Mouse (Mus musculus): ENCODE data around the gene Cx3cr1. TPM values are rescaled to one million over a fixed set of nuclear protein-coding genes. Genes with fewer than 3 reads are reported as not detected.

Gene Cx3cr1
- polyA plus RNA-seq, 1 experiment from 2014 or later: 9.3 TPM

DNA sequence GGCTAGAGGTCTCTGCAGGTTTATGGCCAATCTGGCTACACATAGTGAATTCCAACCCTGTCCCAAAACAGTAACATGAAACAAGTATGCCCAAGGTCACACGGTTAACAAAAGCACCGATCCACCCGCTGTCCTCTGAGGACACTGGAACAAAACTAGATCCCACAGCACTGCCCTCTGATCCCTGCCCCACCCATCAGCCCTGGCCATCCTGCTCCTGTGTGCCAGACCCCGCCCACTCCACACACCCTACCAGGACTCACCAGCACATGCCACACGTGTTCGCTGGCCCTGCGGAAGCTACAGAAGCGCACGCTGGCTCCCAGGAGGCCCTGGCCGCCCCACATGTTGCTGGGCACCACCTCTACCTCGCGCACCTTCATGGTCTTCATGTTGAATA is 137.3 kb downstream of the Cx3cr1 start:
- Histone ChIP-seq H3K36me3 (peaks cover 63% of the 10 kb centered on the region), H3K27me3 (replicated peaks) (no peaks in the 10 kb centered on the region), H3K4me1 (peaks cover 9% of the 10 kb centered on the region), H3K27ac (replicated peaks) (no peak overlapping the region), H3K9ac (no peak overlapping the region), H3K4me3 (no peak overlapping the region), H3K4me2 (no peak overlapping the region), H3K9me3 (no peaks in the 10 kb centered on the region)
- no peak for ATAC-seq (ENCODE audit: extremely low read depth, insufficient number of reproducible peaks, low FRiP score, low TSS enrichment)
- 86% methylated on average over 12 of the region's 12 CpGs for WGBS

DNA sequence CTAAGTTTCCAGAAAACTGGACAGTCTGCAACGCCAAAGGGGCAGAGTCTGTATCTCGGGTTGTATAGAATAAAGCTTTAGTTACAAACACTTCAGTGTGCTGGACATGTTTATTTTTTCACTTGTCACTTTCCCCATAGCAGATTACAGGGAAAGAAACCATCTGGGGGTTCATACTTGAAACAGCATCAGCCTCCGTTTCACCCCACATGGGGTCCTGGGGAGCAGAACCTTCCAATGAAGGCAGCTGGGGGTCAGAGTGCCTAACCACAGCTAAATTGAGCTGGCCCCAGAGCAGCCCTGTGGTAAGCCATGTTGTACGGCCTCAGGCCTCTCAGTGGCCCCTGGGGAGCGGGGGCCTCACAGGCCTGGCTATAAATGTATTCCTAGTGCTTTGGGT is 143.2 kb downstream of the Cx3cr1 start:
- H3K9ac ChIP-seq: no peak overlapping the region
- no peak overlapping the region for H3K27ac ChIP-seq (replicated peaks)
- ATAC-seq (ENCODE audit: extremely low read depth, insufficient number of reproducible peaks, low FRiP score, low TSS enrichment): no peak
- no peaks in the 10 kb centered on the region for H3K27me3 ChIP-seq (replicated peaks)
- H3K36me3 ChIP-seq: peaks cover 97% of the 10 kb centered on the region
- H3K4me2 ChIP-seq: no peak overlapping the region
- WGBS: 72% methylated on average over 5 of the region's 5 CpGs
- no peak overlapping the region for H3K4me3 ChIP-seq
- H3K9me3 ChIP-seq: no peaks in the 10 kb centered on the region
- no peaks in the 10 kb centered on the region for H3K4me1 ChIP-seq

GRCm38 (mm10) chr9:119925729-119926128 is 143.9 kb downstream of the Cx3cr1 start:
- Histone ChIP-seq H3K9me3 (no peaks in the 10 kb centered on the region), H3K4me3 (no peak overlapping the region), H3K4me2 (no peak overlapping the region), H3K27me3 (replicated peaks) (no peaks in the 10 kb centered on the region), H3K9ac (no peak overlapping the region), H3K4me1 (no peaks in the 10 kb centered on the region), H3K27ac (replicated peaks) (no peak overlapping the region), H3K36me3 (peaks cover 97% of the 10 kb centered on the region)
- 73% methylated on average over 8 of the region's 8 CpGs for WGBS
- no peak for ATAC-seq (ENCODE audit: extremely low read depth, insufficient number of reproducible peaks, low FRiP score, low TSS enrichment)

DNA sequence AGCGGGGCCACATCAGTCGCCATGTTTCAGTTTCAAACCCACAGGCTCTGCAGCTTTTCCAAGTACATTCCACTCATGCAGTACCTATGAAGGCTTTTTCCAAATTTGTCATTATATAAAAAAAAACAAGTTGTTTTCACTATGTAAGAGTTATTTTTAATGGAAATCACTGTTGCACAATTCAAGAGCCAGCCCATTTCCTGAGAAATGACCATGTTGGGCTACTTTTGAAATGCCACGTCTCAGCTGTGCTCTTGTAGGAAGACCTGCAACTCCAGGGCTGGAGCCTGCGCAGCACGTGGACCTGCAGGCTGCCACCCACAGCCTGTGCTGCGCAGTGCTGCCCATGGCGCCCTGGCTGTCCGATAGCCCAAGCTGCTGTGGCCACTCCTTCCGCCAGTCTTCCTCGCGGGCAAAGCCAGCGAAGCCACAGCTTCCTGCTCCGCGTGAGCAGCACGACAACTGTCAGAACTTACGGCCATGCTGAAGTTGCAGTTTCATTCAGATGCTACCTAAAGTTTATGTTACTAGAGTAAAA is 144.5 kb downstream of the Cx3cr1 start:
- H3K4me2 ChIP-seq: no peak overlapping the region
- no peak for ATAC-seq (ENCODE audit: extremely low read depth, insufficient number of reproducible peaks, low FRiP score, low TSS enrichment)
- WGBS: 91% methylated on average over 16 of the region's 16 CpGs
- H3K9me3 ChIP-seq: no peaks in the 10 kb centered on the region
- no peak overlapping the region for H3K27ac ChIP-seq (replicated peaks)
- H3K4me3 ChIP-seq: no peak overlapping the region
- no peaks in the 10 kb centered on the region for H3K4me1 ChIP-seq
- peaks cover 97% of the 10 kb centered on the region for H3K36me3 ChIP-seq
- no peak overlapping the region for H3K9ac ChIP-seq
- H3K27me3 ChIP-seq (replicated peaks): no peaks in the 10 kb centered on the region

DNA sequence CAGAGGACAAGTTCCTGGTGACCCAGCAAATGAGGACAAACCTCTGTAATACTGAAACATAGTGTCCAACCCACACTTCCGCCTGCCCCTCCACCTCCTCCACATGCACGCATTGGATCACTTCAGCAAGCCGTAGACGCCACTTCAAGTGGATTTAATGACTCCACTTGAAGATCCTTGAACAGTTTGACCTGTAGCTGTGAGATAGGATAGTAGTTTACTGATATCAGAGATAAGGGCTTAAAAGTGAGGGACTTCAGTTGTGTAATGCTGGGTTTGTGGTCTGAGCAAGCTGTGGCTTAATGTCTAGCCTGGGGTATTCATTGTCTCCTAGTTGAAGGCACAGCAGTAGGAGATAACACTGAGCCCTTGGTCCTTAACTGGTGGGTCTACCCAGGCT is 146.2 kb downstream of the Cx3cr1 start:
- Histone ChIP-seq H3K36me3 (peaks cover 97% of the 10 kb centered on the region), H3K9ac (no peak overlapping the region), H3K4me2 (no peak overlapping the region), H3K4me1 (no peaks in the 10 kb centered on the region), H3K9me3 (no peaks in the 10 kb centered on the region), H3K27ac (replicated peaks) (no peak overlapping the region), H3K27me3 (replicated peaks) (no peaks in the 10 kb centered on the region), H3K4me3 (no peak overlapping the region)
- no peak for ATAC-seq (ENCODE audit: extremely low read depth, insufficient number of reproducible peaks, low FRiP score, low TSS enrichment)
- 56% methylated on average over 4 of the region's 4 CpGs for WGBS

DNA sequence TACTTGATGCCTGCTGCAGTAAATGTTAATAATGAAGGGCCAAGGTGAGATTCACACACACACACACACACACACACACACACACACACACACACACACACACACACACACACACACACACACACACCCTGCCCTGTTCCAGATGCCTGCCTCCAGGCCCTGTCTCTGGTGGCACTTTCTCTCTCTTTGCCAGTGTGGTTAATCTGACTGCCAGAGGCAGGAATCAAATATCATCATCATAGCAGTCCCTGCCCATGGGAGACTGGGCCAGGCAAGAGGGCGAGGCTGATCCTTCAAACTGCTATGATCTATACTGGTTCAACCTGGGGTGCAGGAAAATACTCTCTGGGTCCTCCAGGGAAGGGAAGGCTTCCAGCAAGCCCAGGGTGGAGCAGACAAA is 149.8 kb downstream of the Cx3cr1 start:
- Histone ChIP-seq H3K9ac (no peak overlapping the region), H3K27ac (replicated peaks) (no peak overlapping the region), H3K9me3 (no peaks in the 10 kb centered on the region), H3K27me3 (replicated peaks) (no peaks in the 10 kb centered on the region), H3K4me1 (no peaks in the 10 kb centered on the region), H3K4me3 (no peak overlapping the region), H3K36me3 (peaks cover 96% of the 10 kb centered on the region), H3K4me2 (no peak overlapping the region)
- 94% methylated on average over 1 of the region's 1 CpGs for WGBS
- no peak for ATAC-seq (ENCODE audit: extremely low read depth, insufficient number of reproducible peaks, low FRiP score, low TSS enrichment)

GRCm38 (mm10) chr9:119913087-119913838 is 156.4 kb downstream of the Cx3cr1 start:
- Histone ChIP-seq H3K9ac (no peak overlapping the region), H3K4me1 (no peaks in the 10 kb centered on the region), H3K4me3 (no peak overlapping the region), H3K27ac (replicated peaks) (no peak overlapping the region), H3K36me3 (peaks cover 98% of the 10 kb centered on the region), H3K4me2 (no peak overlapping the region), H3K27me3 (replicated peaks) (no peaks in the 10 kb centered on the region), H3K9me3 (no peaks in the 10 kb centered on the region)
- WGBS: 72% methylated on average over 13 of the region's 13 CpGs
- ATAC-seq (ENCODE audit: extremely low read depth, insufficient number of reproducible peaks, low FRiP score, low TSS enrichment): no peak

GRCm38 (mm10) chr9:119909931-119910330 is 159.7 kb downstream of the Cx3cr1 start:
- Histone ChIP-seq H3K27me3 (replicated peaks) (no peaks in the 10 kb centered on the region), H3K4me1 (no peaks in the 10 kb centered on the region), H3K4me3 (no peak overlapping the region), H3K27ac (replicated peaks) (no peak overlapping the region), H3K4me2 (no peak overlapping the region), H3K9me3 (no peaks in the 10 kb centered on the region), H3K36me3 (peaks cover 98% of the 10 kb centered on the region), H3K9ac (no peak overlapping the region)
- ATAC-seq (ENCODE audit: extremely low read depth, insufficient number of reproducible peaks, low FRiP score, low TSS enrichment): no peak
- WGBS: 82% methylated on average over 3 of the region's 3 CpGs

GRCm38 (mm10) chr9:119908708-119909107 is 161.0 kb downstream of the Cx3cr1 start:
- no peaks in the 10 kb centered on the region for H3K27me3 ChIP-seq (replicated peaks)
- H3K9ac ChIP-seq: no peak overlapping the region
- H3K4me2 ChIP-seq: no peak overlapping the region
- no peak for ATAC-seq (ENCODE audit: extremely low read depth, insufficient number of reproducible peaks, low FRiP score, low TSS enrichment)
- no peaks in the 10 kb centered on the region for H3K4me1 ChIP-seq
- peaks cover 98% of the 10 kb centered on the region for H3K36me3 ChIP-seq
- WGBS: 94% methylated on average over 3 of the region's 3 CpGs
- H3K4me3 ChIP-seq: no peak overlapping the region
- no peaks in the 10 kb centered on the region for H3K9me3 ChIP-seq
- no peak overlapping the region for H3K27ac ChIP-seq (replicated peaks)

GRCm38 (mm10) chr9:119902410-119903151 is 167.1 kb downstream of the Cx3cr1 start:
- Histone ChIP-seq H3K27me3 (replicated peaks) (no peaks in the 10 kb centered on the region), H3K36me3 (peaks cover 70% of the 10 kb centered on the region), H3K9ac (no peak overlapping the region), H3K27ac (replicated peaks) (no peak overlapping the region), H3K4me2 (no peak overlapping the region), H3K4me3 (no peak overlapping the region), H3K4me1 (no peaks in the 10 kb centered on the region), H3K9me3 (no peaks in the 10 kb centered on the region)
- WGBS: 81% methylated on average over 12 of the region's 12 CpGs
- no peak for ATAC-seq (ENCODE audit: extremely low read depth, insufficient number of reproducible peaks, low FRiP score, low TSS enrichment)

DNA sequence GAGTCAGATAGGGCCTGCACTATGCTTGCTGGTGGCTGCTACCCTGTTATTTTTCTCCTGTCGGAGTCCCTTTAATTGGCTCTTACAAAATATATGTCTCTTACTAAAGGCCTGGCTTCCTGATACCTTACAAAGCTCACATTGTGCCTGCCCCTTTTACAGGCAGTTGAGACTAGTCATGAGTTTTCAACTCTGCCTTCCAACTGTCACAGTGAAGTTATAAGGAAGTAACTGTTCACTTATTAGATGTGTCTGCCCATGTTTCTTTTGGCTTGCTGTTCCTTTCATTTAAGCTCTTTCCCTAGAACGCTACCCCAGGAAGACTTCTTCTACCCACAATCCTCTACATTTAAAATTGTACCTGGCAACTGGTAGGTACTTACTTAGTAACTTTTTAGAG is 170.2 kb downstream of the Cx3cr1 start:
- H3K36me3 ChIP-seq: peaks cover 40% of the 10 kb centered on the region

More for the DNA sequence above, 170.2 kb downstream of the Cx3cr1 start:
- Histone ChIP-seq H3K27me3 (replicated peaks) (no peaks in the 10 kb centered on the region), H3K9me3 (no peaks in the 10 kb centered on the region), H3K4me1 (peaks cover 15% of the 10 kb centered on the region), H3K4me3 (no peak overlapping the region), H3K27ac (replicated peaks) (no peak overlapping the region), H3K9ac (no peak overlapping the region), H3K4me2 (no peak overlapping the region)
- WGBS: 87% methylated on average over 2 of the region's 2 CpGs
- no peak for ATAC-seq (ENCODE audit: extremely low read depth, insufficient number of reproducible peaks, low FRiP score, low TSS enrichment)

All from heart, embryonic 13.5 days (tissue).